ENCODE assay signal across 21 mouse cellular contexts in genomic region chr2:167547444-167547843, GRCm38 (mm10). TPM values are rescaled to one million over a fixed set of nuclear protein-coding genes. Genes with fewer than 3 reads are reported as not detected.
DNase-seq lines count a peak whose midpoint lies in the region; ATAC-seq and TF ChIP-seq lines count a peak whose summit lies in the region.
"Had no signal": no experiment of that assay in that cellular context is flagged by ENCODE, and none has a peak within 500 bp of the region (broad histone marks: within the 10 kb centered on the region; RNA-seq: fewer than 3 reads in every experiment).

No protein-coding gene starts in this region.

- H3K9me3 ChIP-seq in lung, embryonic 15.5 days, result no peaks in the 10 kb centered on the region
- H3K9me3 ChIP-seq in lung, postnatal 0 days (ENCODE audit: low read length), result no peaks in the 10 kb centered on the region
- no peaks in the 10 kb centered on the region for H3K9me3 ChIP-seq in limb, embryonic 12.5 days
- H3K9me3 ChIP-seq in stomach, postnatal 0 days (ENCODE audit: control insufficient read depth, low read length), result no peaks in the 10 kb centered on the region
- H3K9me3 ChIP-seq: forebrain, embryonic 12.5 days; heart, embryonic 13.5 days; hindbrain, embryonic 15.5 days had no signal

- no peak overlapping the region for H3K4me2 ChIP-seq in lung, embryonic 15.5 days
- H3K4me2 ChIP-seq in lung, postnatal 0 days (replicated peaks; ENCODE audit: low read depth, low read length), result no peak overlapping the region
- no peak overlapping the region for H3K4me2 ChIP-seq in limb, embryonic 12.5 days
- no peak overlapping the region for H3K4me2 ChIP-seq in stomach, postnatal 0 days (replicated peaks; ENCODE audit: low read depth)
- H3K4me2 ChIP-seq: forebrain, embryonic 12.5 days; heart, embryonic 13.5 days; hindbrain, embryonic 15.5 days had no signal

- no peak overlapping the region for H3K4me3 ChIP-seq in gastrocnemius, adult 2 months
- H3K4me3 ChIP-seq in lung, embryonic 15.5 days, result no peak overlapping the region
- H3K4me3 ChIP-seq in lung, postnatal 0 days (ENCODE audit: low read depth, low read length), result no peak overlapping the region
- H3K4me3 ChIP-seq in limb, embryonic 12.5 days (replicated peaks), result no peak overlapping the region
- no peak overlapping the region for H3K4me3 ChIP-seq in stomach, postnatal 0 days (ENCODE audit: low read depth, low read length)
- H3K4me3 ChIP-seq: forebrain, embryonic 12.5 days; heart, embryonic 13.5 days; hindbrain, embryonic 15.5 days had no signal

- peaks cover 33% of the 10 kb centered on the region for H3K4me1 ChIP-seq in lung, embryonic 15.5 days
- peaks cover 20% of the 10 kb centered on the region for H3K4me1 ChIP-seq in lung, postnatal 0 days (ENCODE audit: insufficient read depth, low read depth, low read length)
- peaks cover 47% of the 10 kb centered on the region for H3K4me1 ChIP-seq in limb, embryonic 12.5 days (replicated peaks)
- H3K4me1 ChIP-seq in stomach, postnatal 0 days (replicated peaks; ENCODE audit: control insufficient read depth, insufficient read depth), result peaks cover 5% of the 10 kb centered on the region

- 82% methylated on average over 8 of the region's 8 CpGs for WGBS in lung, embryonic 15.5 days
- WGBS in lung, postnatal 0 days, result 92% methylated on average over 8 of the region's 8 CpGs
- 65% methylated on average over 8 of the region's 8 CpGs for WGBS in limb, embryonic 12.5 days
- 87% methylated on average over 8 of the region's 8 CpGs for WGBS in stomach, postnatal 0 days

- H3K9ac ChIP-seq in lung, embryonic 15.5 days, result no peak overlapping the region
- H3K9ac ChIP-seq in lung, postnatal 0 days (replicated peaks; ENCODE audit: low read depth), result no peak overlapping the region
- no peak overlapping the region for H3K9ac ChIP-seq in limb, embryonic 12.5 days (replicated peaks)
- H3K9ac ChIP-seq in stomach, postnatal 0 days (ENCODE audit: low read length), result no peak overlapping the region
- H3K9ac ChIP-seq: forebrain, embryonic 12.5 days; heart, embryonic 13.5 days; hindbrain, embryonic 15.5 days had no signal

- no peaks in the 10 kb centered on the region for H3K27me3 ChIP-seq in lung, embryonic 15.5 days
- no peaks in the 10 kb centered on the region for H3K27me3 ChIP-seq in lung, postnatal 0 days (replicated peaks; ENCODE audit: insufficient read depth, low read length)
- no peaks in the 10 kb centered on the region for H3K27me3 ChIP-seq in limb, embryonic 12.5 days
- no peaks in the 10 kb centered on the region for H3K27me3 ChIP-seq in stomach, postnatal 0 days (ENCODE audit: control insufficient read depth, insufficient read depth, low read length)
- H3K27me3 ChIP-seq: forebrain, embryonic 12.5 days; hindbrain, embryonic 15.5 days had no signal

- H3K27ac ChIP-seq in gastrocnemius, adult 2 months, result peak overlapping the region; percentile 53; the same call in 1 of the 2 replicates
- peak overlapping the region; percentile 77; the same call in 1 of the 2 replicates for H3K27ac ChIP-seq in lung, embryonic 15.5 days
- H3K27ac ChIP-seq in lung, postnatal 0 days (ENCODE audit: low read length), result no peak overlapping the region
- H3K27ac ChIP-seq in limb, embryonic 12.5 days, result peak overlapping the region; percentile 92
- H3K27ac ChIP-seq in stomach, postnatal 0 days (replicated peaks), result no peak overlapping the region
- H3K27ac ChIP-seq: forebrain, embryonic 12.5 days; hindbrain, embryonic 15.5 days had no signal

- ATAC-seq in lung, embryonic 15.5 days (ENCODE audit: borderline replicate concordance, extremely low read depth, low FRiP score, low TSS enrichment), result no peak
- no peak for ATAC-seq in lung, postnatal 0 days
- ATAC-seq in limb, embryonic 12.5 days (ENCODE audit: insufficient number of reproducible peaks, insufficient read depth, low FRiP score, low TSS enrichment, low read depth), result no peak
- no peak for ATAC-seq in stomach, postnatal 0 days (ENCODE audit: low FRiP score, low TSS enrichment)
- ATAC-seq: activated CD4-positive, CD25-positive, alpha-beta regulatory T cell, adult 4 months; CD4-positive, CD25-positive, alpha-beta regulatory T cell, adult 4 months; forebrain, embryonic 16.5 days had no signal

- no peak for DNase-seq in gastrocnemius, adult 2 months
- no peak for DNase-seq in gastrocnemius, postnatal 14 days
- no peak for DNase-seq in lung, postnatal 0 days (ENCODE audit: low spot score)
- DNase-seq in stomach, postnatal 0 days (ENCODE audit: low spot score), result no peak
- DNase-seq in urinary bladder, adult 18-20 months (ENCODE audit: low spot score in 2 of 2), result no peak
- DNase-seq in cerebellum, adult 9-10 months, result no peak
- DNase-seq: adrenal gland, postnatal 14 days; B cell, adult 2 months; cerebellum, adult 11-12 months; cerebellum, adult 9-11 months; cerebellum, postnatal 36 days; gastrocnemius, postnatal 36 days; heart, postnatal 36 days had no signal

- TF ChIP-seq CTCF in gastrocnemius, adult 2 months (IDR thresholded peaks at IDR 0.05), result no peak
- no peak for TF ChIP-seq CTCF in lung, postnatal 0 days (IDR thresholded peaks at IDR 0.05)
- TF ChIP-seq CTCF in stomach, postnatal 0 days (IDR thresholded peaks at IDR 0.05; ENCODE audit: low read depth), result no peak

- no peaks in the 10 kb centered on the region for H3K36me3 ChIP-seq in lung, embryonic 15.5 days
- no peaks in the 10 kb centered on the region for H3K36me3 ChIP-seq in lung, postnatal 0 days (ENCODE audit: insufficient read depth, low read length)
- H3K36me3 ChIP-seq in limb, embryonic 12.5 days, result peaks cover 8% of the 10 kb centered on the region
- H3K36me3 ChIP-seq in stomach, postnatal 0 days (ENCODE audit: control insufficient read depth, insufficient read depth, low read length), result no peaks in the 10 kb centered on the region
- H3K36me3 ChIP-seq: forebrain, embryonic 12.5 days; hindbrain, embryonic 15.5 days had no signal

- no peak for TF ChIP-seq EP300 in lung, postnatal 0 days (IDR thresholded peaks at IDR 0.05)
- no peak for TF ChIP-seq EP300 in stomach, postnatal 0 days (optimal IDR thresholded peaks at IDR 0.05)

- intact Hi-C loops in gastrocnemius, adult 2 months (cut with DNase I), result no loop called here
- intact Hi-C loops in gastrocnemius, postnatal 14 days (cut with DNase I; ENCODE audit: low total_unique reads), result no loop called here

RNA-seq across cellular contexts. Expression of gene Snai1, which starts 9.4 kb away (rescaled TPM):
- 1 to 10 TPM; 1.1 to 1.2 TPM for total RNA-seq in gastrocnemius, adult 2 months (2021)
- 1 to 10 TPM; 3.2 to 3.5 TPM for total RNA-seq in gastrocnemius, postnatal 14 days (2021)
- polyA plus RNA-seq in lung, embryonic 15.5 days (2015; fragmentation: Nextera tagmentation; extraction: Ambion mirVana), result 107 and 109 TPM in 2 replicates
- 55.4 and 63.0 TPM in 2 replicates for polyA plus RNA-seq in lung, postnatal 0 days (2015; fragmentation: Nextera tagmentation; extraction: Ambion mirVana)
- polyA plus RNA-seq in limb, embryonic 12.5 days (2016; fragmentation: Nextera tagmentation; extraction: Ambion mirVana), result 69.0 and 82.0 TPM in 2 replicates
- polyA plus RNA-seq in stomach, postnatal 0 days (2015; fragmentation: Nextera tagmentation; extraction: Ambion mirVana), result 6.9 and 8.3 TPM in 2 replicates
- polyA plus RNA-seq: activated CD4-positive, CD25-positive, alpha-beta regulatory T cell, adult 4 months had no signal

RNA-seq across cellular contexts. Expression of gene Spata2, which starts 54.8 kb away (rescaled TPM):
- total RNA-seq in gastrocnemius, adult 2 months (2021), result 10 to 100 TPM; 18.4 to 18.9 TPM
- 10 to 100 TPM; 11.6 to 15.7 TPM for total RNA-seq in gastrocnemius, postnatal 14 days (2021)
- polyA plus RNA-seq in lung, embryonic 15.5 days (2015; fragmentation: Nextera tagmentation; extraction: Ambion mirVana), result 12.3 and 15.7 TPM in 2 replicates
- 8.7 and 8.9 TPM in 2 replicates for polyA plus RNA-seq in lung, postnatal 0 days (2015; fragmentation: Nextera tagmentation; extraction: Ambion mirVana)
- 14.9 and 15.1 TPM in 2 replicates for polyA plus RNA-seq in limb, embryonic 12.5 days (2016; fragmentation: Nextera tagmentation; extraction: Ambion mirVana)
- 9.4 and 11.3 TPM in 2 replicates for polyA plus RNA-seq in stomach, postnatal 0 days (2015; fragmentation: Nextera tagmentation; extraction: Ambion mirVana)

RNA-seq across cellular contexts. Expression of gene Rnf114, which starts 55.0 kb away (rescaled TPM):
- total RNA-seq in gastrocnemius, adult 2 months (2021), result 10 to 100 TPM; 40.0 to 40.9 TPM
- total RNA-seq in gastrocnemius, postnatal 14 days (2021), result 10 to 100 TPM; 15.3 to 15.6 TPM
- 99.8 and 102 TPM in 2 replicates for polyA plus RNA-seq in lung, embryonic 15.5 days (2015; fragmentation: Nextera tagmentation; extraction: Ambion mirVana)
- 111 and 119 TPM in 2 replicates for polyA plus RNA-seq in lung, postnatal 0 days (2015; fragmentation: Nextera tagmentation; extraction: Ambion mirVana)
- 99.2 and 101 TPM in 2 replicates for polyA plus RNA-seq in limb, embryonic 12.5 days (2016; fragmentation: Nextera tagmentation; extraction: Ambion mirVana)
- polyA plus RNA-seq in stomach, postnatal 0 days (2015; fragmentation: Nextera tagmentation; extraction: Ambion mirVana), result 44.6 and 47.6 TPM in 2 replicates

Comparison
In these comparisons a context has a peak if more than half of its experiments do, and no peak if none do; other contexts are left out.
1. H3K27ac ChIP-seq: peak in gastrocnemius, adult 2 months (single experiment), lung, embryonic 15.5 days (single experiment) and limb, embryonic 12.5 days (single experiment); none in lung, postnatal 0 days (single experiment) and stomach, postnatal 0 days (single experiment).